Mouse (Mus musculus) C2C12 (cell line): ENCODE measurements around the gene Zbtb40.

ENCODE experiments used
- CEBPB ChIP-seq: IDR thresholded peaks from one replicate; pipeline ENCODE4 v1.6.1; 2011; ENCODE audit warnings: low read depth, mild to moderate bottlenecking, control low read depth, moderate library complexity
- CTCF ChIP-seq: IDR thresholded peaks from one replicate; pipeline ENCODE4 v1.5.1; 2011; ENCODE audit not compliant: control insufficient read depth, insufficient read depth, insufficient read length
- MAX ChIP-seq: IDR thresholded peaks from one replicate; pipeline ENCODE4 v1.6.1; 2011; ENCODE audit warnings: mild to moderate bottlenecking, control low read depth
- MYOD1 ChIP-seq: IDR thresholded peaks from one replicate; pipeline ENCODE4 v1.6.1; 2011; ENCODE audit warnings: low read depth; ENCODE audit not compliant: control insufficient read depth, insufficient read length
- MYOG ChIP-seq: IDR thresholded peaks from one replicate; pipeline ENCODE4 v1.6.1; 2011; ENCODE audit not compliant: control insufficient read depth, insufficient read length; ENCODE audit errors: extremely low read depth
- USF1 ChIP-seq: IDR thresholded peaks from one replicate; pipeline ENCODE4 v1.6.1; 2011; ENCODE audit warnings: low read depth, mild to moderate bottlenecking, control low read depth, moderate library complexity

- no peak for TF ChIP-seq CTCF
- no peak for TF ChIP-seq MAX
- no peak for TF ChIP-seq MYOG
- no peak for TF ChIP-seq USF1
- TF ChIP-seq CEBPB, result no peak
- TF ChIP-seq MYOD1, result no peak
These were observed 67.7 kb downstream of the Zbtb40 start for GRCm38 (mm10) chr4:136980921-136981320.
